10 mouse cellular contexts compared by ENCODE assay signal in genomic region chr11:51451281-51451680, GRCm38 (mm10).
DNase-seq lines count a peak whose midpoint lies in the region.
"Had no signal": no experiment of that assay in that cellular context is flagged by ENCODE, and none has a peak within 500 bp of the region (broad histone marks: within the 10 kb centered on the region; RNA-seq: fewer than 3 reads in every experiment).

No protein-coding gene starts in this region.

- DNase-seq in cerebellum, postnatal 14 days: peak; percentile 73 to 87
- no peak for DNase-seq in cerebellum, adult 9-10 months
- peak; percentile 11 for DNase-seq in cerebellum, postnatal 36 days
- DNase-seq in cerebellum, adult 11-12 months: no peak
- DNase-seq: adrenal gland, adult 2 months; adrenal gland, postnatal 10 days; adrenal gland, postnatal 25 days; cerebellum, adult 11 months; cerebellum, adult 8-10 months; embryo, embryonic 11 days had no signal

Comparison
In these comparisons a context has a peak if more than half of its experiments do, and no peak if none do; other contexts are left out.
1. DNase-seq: peak in cerebellum, postnatal 14 days (2 of 2) and cerebellum, postnatal 36 days (2 of 2); none in cerebellum, adult 9-10 months (single experiment) and cerebellum, adult 11-12 months (single experiment).